Mouse (Mus musculus) adrenal gland, adult 2 months (tissue): Measurements from ENCODE around the gene Whrn. TPM values are rescaled to one million over a fixed set of nuclear protein-coding genes. Genes with fewer than 3 reads are reported as not detected.

Experiments used
- DNase-seq: peaks from one replicate; pipeline ENCODE4 v3.0.0; 2021
- polyA plus RNA-seq: library from polyadenylated mRNA; depleted of rRNA; stranded (reverse); fragments of >200 nt; gene quantifications from 2 replicates; pipeline ENCODE4 v1.2.3, GENCODE M21; 2012
- total RNA-seq, 2 experiments: library from RNA; stranded (reverse); gene quantifications; 2 replicates each; pipeline ENCODE4 v1.2.3; 2021

Whrn gene
- total and polyA plus RNA-seq, 3 experiments: 51.5 to 101 (median 57.1) TPM

- no peak for DNase-seq
These were observed 87.5 kb downstream of the Whrn start for GRCm38 (mm10) chr4:63408247-63408646.

- no peak for DNase-seq
These were observed 90.1 kb downstream of the Whrn start for GRCm38 (mm10) chr4:63405683-63406082.

GRCm38 (mm10) chr4:63405051-63405450 is 90.7 kb downstream of the Whrn start:
- DNase-seq: no peak

GRCm38 (mm10) chr4:63404205-63404604 is 91.6 kb downstream of the Whrn start:
- DNase-seq: no peak

GRCm38 (mm10) chr4:63403040-63403959 is 92.5 kb downstream of the Whrn start, which contains the start of gene Akna:
Gene Akna, minus strand, starts transcription at chr4:63403354.
- peak; percentile 93 for DNase-seq

- DNase-seq: no peak
These were observed 93.2 kb downstream of the Whrn start for GRCm38 (mm10) chr4:63402558-63402957.

- DNase-seq: no peak
These were observed 93.7 kb downstream of the Whrn start for GRCm38 (mm10) chr4:63402056-63402455.

GRCm38 (mm10) chr4:63401620-63402019 is 94.2 kb downstream of the Whrn start:
- DNase-seq: no peak

- DNase-seq: no peak
These were observed 95.1 kb downstream of the Whrn start for GRCm38 (mm10) chr4:63400541-63401306.

- DNase-seq: no peak
These were observed 96.0 kb downstream of the Whrn start for GRCm38 (mm10) chr4:63399691-63400270.

- DNase-seq: no peak
These were observed 96.8 kb downstream of the Whrn start for GRCm38 (mm10) chr4:63398854-63399609.

GRCm38 (mm10) chr4:63397981-63398537 is 97.7 kb downstream of the Whrn start:
- no peak for DNase-seq

GRCm38 (mm10) chr4:63391322-63391721 is 104.5 kb downstream of the Whrn start:
- no peak for DNase-seq

GRCm38 (mm10) chr4:63389887-63390528 is 105.8 kb downstream of the Whrn start:
- DNase-seq: no peak

- no peak for DNase-seq
These were observed 106.5 kb downstream of the Whrn start for GRCm38 (mm10) chr4:63389121-63389886.

- DNase-seq: no peak
These were observed 107.8 kb downstream of the Whrn start for GRCm38 (mm10) chr4:63388029-63388428.

GRCm38 (mm10) chr4:63385784-63386183 is 110.0 kb downstream of the Whrn start:
- DNase-seq: no peak

- DNase-seq: peak; percentile 60
These were observed 110.5 kb downstream of the Whrn start for GRCm38 (mm10) chr4:63385253-63385652.

GRCm38 (mm10) chr4:63384262-63384661 is 111.5 kb downstream of the Whrn start:
- no peak for DNase-seq

GRCm38 (mm10) chr4:63383474-63383873 is 112.3 kb downstream of the Whrn start:
- DNase-seq: no peak
